Mouse (Mus musculus) thymus, postnatal 25 days (tissue): ENCODE measurements around the gene Lmx1b.
A peak's percentile ranks its signal among the peaks of the same experiment; 100 is the strongest.

Experiments
- DNase-seq: peaks from one replicate; pipeline ENCODE4 v3.0.0; 2022

The Lmx1b gene

DNA sequence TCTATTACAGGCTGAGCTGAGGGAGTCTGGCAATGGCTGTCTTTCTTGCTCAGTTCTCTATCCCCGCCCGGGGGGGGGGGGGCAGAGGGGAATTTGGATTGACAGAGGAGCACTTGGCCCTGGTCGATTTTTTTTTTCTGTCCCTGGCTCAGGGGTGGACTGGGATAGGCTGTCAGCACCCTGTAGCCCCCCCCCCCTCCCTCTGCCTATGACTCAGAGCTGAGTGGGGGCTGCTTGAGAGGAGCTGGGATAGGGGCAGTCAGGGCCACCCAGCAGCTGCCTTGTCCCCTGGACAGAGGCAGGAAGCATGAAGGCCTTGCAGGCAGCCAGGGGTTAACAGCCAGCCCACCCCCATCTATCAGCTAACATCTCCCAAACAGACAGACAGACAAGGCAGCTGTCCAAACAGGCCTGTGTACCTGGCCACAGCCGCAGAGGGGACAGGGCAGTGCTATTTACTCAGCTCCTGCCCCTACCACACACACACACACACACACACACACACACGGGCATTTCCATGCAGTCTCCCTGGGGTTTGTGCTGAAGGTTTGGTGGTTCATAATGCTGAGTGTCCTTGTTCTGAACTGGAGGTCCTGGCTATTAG, 57.8 kb downstream of the Lmx1b start:
- DNase-seq = no peak

DNA sequence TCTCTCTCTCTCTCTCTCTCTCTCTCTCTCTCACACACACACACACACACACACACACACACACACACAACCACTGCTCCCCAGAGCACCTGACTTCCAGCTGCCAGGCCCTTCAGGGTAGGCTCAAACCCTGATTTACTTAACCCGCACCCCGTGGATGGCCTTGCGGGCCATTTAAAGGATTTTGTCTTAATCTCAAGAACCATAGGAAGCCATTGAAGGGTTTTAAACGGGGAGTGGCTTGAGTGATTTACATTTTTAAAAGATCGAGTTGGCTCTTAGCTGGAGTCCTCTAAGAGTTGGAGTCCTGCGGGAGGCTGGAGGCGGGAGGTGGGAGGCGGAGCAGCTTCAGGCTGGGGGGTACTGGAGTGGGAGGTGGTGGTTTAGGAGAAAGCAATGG, 58.4 kb downstream of the Lmx1b start:
- DNase-seq = no peak

DNA sequence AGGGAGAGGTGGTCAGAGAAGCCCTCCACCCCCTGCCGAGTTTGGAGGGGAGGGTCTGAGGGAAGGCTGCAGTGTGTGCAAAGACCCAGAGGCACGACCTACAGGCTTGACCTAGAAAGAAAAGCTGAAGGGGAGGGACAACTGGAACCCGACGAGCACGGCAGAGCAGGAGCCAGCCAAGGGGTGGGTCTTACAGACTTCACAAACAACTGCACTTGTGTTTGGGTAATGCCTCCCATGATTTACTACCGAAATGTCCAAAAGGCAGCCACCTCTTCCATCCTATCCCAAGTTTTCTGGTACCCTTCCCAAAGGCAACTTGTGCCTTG, 58.9 kb downstream of the Lmx1b start:
- no peak for DNase-seq

DNA sequence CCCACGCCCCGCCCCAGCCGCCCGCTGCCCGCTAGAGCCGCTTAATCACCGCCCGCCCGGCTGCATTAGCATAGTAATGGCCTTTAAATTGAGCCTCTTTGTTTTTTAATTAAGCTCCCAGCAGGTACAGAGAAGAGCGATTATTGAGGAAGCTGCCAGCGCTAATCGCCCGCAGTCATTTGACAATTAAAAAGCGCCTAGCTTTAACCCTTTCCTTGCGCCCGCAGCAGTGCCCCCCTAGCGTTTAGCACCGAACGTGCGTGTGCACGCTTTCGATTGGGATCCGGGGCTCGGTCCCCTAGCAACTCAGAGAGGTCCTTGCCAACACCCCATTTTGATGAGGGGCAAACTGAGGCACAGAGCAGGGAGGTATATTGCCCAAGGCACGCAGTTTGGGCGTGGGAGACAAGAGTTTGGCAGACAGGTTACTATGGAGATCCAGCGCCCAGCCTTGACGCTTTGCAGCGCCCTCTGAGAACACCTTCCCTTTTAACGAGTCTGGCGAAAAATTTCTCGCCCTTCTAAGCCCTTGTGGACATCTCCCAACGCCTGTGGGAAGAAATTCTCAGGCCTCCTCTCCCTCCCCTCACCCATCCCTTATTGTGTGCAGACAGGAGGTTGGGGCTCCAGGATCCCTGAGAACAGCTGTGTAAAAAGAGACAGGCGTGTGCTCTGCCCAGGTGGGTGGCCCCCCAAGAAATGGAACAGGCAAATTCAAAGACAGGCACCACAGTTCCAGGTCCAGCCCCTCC, 59.4 kb downstream of the Lmx1b start:
- no peak for DNase-seq

DNA sequence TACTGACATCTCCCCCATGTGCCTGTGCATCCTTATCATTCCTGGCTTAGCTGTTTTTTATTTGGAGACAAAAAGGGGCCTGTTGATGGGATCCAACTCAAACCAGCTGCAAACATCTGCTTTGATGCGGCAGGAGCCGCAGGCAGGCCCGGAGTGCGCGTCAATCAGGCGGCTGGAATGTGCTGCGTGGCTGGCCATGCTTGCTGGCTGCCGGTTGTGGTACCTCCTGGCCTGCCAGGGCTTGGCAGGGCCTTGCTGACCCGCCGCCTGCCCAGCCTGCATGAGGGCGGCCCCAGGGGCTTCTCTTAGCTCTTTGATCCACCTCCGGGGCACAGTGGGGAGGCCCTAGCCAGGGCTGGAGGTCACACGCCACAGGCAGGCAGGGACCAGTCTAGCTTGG, 64.9 kb downstream of the Lmx1b start:
- DNase-seq = no peak

DNA sequence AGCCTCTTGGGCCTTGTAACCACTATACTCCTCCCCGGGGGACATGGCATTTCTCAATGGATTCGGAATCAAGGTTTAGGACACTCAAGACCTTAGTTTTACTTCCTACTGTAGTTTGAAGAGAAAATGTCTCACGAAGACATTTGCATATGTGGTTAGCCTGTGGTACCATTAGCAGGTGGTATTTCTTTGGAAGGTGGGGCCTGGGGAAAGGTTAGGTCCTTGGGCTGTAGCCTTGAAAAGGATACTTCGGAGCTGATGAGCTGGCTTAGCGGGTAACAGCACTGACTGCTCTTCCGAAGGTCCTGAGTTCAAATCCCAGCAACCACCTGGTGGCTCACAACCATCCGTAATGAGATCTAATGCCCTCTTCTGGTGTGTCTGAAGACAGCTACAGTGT, 67.2 kb downstream of the Lmx1b start:
- DNase-seq = no peak

DNA sequence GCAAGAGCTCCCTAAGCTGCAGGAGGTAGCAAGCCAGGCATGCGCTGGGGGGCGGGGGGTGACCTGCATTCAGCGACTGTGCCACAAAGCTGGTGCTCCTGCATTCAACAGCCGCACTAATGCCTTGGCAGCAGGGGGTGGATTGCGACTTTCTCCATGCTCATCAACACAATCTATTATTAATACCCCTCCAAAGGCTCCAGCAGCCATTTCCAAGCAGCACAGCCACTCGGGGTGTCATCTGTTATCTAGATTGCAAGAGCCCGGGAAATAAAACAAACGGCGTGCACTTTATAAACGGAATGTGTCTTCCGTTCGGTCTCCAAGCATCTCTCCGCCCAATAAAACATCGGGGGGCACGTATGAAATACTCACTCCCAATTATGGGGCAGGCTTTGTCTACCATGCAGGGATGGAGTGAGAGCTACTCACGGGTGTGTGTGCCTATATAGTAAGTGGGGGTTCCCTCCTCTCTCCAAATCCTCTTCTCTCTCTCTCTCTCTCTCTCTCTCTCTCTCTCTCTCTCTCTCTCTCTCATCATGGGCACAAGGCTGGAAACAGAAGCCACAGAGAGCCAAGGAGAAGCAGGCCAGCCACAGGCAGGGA, 69.0 kb downstream of the Lmx1b start:
- no peak for DNase-seq

DNA sequence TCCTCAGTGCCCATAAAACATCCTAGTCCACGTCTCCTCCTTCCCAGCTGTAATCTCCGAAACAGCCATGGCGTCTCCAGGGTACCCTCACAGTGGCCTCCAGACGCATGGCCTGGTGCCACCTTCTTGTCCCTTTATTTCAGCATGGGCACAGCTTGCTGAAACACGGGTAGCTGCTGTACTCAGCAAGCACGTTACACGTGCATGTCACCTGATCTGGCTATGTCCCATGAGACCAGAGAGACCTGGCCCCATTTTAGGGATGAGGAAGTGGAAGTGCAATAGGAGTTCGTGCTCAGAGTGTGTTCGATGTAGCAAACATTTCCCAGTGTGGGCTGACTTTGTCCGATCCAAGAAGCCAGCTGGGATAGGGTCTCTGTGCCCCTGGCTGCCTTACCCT, 70.6 kb downstream of the Lmx1b start:
- no peak for DNase-seq

DNA sequence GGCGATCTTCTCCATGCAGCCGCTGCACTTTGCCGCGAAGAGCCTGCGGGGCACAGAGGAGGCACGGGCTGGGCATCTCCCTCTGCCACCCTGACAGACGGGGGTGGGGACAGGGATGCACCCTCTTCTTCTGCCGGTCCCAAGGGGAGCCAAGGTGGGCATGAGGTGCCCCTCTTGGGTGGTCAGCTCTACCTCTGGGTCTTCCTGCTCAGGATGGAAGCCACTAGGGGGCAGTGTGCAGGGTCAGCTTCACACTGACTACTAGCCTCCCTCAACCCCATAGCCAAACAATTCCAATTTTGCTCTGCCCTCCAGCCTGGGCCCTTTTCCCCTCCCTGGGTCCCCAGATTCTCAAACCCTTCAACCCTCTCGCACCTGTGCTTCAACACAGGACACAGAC, 71.1 kb downstream of the Lmx1b start:
- DNase-seq = peak; percentile 27

DNA sequence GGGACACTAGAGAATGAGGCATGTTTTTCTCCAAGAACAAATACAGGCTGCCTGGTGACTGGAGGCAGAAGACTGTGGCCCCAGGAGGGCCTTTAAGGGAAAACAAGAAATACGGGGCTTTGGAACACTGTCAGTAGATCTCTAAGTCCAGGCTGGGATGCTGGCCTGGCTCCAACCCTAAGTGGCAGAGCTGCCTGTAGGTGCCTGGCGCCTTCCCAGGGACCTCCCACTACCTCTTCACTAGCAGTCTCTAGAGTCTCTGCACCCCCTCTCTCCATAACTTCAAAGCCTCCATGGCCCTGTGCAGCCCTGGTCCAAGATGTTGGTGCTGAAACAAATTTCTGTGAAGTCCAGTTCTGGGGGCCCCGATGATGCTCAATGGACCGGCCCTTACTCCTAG, 74.4 kb downstream of the Lmx1b start:
- DNase-seq = no peak

DNA sequence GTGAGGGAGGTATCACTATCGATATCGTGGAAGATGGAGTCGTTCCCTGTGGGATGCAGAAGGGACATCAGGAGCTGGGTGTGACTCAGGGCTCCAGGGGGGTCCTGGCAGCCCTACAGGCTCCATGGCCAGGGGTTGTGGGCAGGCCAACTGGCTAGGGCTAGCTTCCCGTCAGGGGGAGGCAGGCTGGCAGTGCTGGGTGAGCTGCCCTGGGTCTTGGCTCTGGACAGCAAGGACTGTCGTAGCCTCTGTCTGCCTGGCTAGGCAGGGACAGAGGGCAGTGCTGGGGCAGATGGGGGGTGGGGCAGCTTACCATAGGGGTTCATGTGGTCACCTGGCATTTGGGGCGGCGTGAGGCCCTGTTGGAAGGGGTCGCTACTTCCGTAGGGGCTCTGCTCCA, 75.6 kb downstream of the Lmx1b start:
- no peak for DNase-seq

DNA sequence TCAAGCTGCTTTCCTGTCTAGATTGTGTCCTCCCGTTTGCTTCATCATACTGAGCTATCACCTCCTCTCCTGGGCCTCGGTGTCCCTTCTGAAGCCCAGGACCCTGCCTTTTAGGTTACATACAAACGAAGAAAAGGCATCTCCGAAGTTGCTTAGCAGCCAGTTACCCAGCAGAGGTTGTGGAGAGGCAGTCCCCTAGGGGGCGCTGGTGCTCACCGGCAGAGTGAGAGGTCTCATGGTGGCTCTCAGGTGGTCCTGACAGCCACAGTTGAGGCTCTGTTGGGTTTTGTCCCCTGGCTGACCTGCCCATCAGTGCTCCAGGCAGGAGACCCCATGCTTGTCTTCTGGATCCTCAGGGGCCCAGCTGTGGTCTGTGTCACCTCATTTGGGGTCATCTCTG, 80.6 kb downstream of the Lmx1b start:
- DNase-seq = peak; percentile 57

DNA sequence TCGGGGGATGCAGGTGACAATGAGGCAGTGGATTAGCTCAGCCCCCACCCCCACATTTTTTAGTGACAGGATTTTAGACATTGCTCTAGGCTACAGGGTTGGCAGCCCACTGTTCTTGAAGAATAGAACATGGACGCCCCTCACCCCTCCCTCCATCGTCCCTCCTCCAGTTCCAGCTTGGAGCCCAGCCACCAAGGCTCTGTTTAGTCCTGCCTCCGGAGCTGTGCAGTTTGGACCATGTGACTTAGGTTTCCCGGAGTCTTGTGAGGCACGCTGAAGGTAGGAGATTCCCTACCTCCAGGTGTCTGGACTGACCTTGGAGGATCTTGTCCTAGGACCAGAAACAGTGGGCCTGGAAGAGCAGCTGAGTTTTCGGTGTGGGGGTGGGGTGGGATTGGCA, 81.0 kb downstream of the Lmx1b start:
- no peak for DNase-seq

DNA sequence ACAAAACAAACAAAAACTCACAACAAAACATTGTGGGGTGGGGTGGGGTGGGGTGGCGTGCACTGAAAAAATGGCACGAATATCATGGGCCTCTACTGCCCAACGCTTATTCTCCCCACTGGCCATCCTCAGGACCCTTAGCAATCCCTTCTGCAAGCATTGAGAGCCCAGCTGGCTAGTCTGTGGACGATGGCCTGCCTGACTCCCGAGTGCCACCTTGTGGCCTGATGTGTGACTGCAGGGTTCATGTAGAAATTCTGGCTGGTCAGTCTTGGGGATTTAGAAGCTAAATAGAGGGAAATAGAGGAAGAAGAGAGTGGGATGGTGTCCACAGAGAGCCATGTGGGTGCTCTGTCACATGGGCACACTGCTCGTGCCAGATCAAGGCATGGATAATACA, 82.1 kb downstream of the Lmx1b start:
- peak; percentile 55 for DNase-seq

DNA sequence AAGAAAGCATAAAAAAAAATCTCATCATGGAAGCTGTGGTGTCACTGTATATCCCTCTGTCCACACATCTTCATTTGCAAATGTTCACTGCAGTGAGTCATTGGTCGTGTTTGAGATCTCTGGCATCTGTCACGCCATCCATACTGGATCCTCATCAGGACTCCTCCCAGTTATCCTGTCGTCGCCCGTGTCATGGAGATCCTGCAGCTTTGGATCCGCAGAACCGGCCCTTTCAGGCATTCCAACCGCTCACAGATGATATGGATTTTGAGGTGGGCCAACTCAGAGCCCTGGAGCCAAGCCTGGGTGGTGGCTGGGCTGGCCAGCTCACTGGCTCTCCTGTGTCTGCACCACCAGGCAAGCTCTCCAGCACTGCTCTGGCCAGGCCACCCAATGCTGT, 84.7 kb downstream of the Lmx1b start:
- no peak for DNase-seq

DNA sequence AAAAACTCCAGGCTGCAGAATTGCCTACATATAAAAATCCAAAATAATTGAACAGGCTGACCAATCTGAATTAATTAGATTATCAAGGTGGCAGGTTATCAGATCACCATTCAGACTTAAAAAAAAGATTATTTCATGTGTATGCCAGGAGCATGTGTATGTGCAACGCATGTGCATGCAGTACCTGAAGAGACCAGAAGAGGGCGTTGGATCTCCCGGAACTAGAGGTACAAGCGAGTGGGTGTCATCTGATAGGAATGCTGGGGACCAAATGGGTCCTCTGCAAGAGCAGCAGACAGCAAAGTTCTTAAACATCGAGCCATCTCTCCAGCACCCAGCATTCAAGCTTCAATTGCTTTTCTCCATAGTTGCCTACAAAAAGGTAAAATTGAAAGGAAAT, 87.6 kb downstream of the Lmx1b start:
- no peak for DNase-seq

DNA sequence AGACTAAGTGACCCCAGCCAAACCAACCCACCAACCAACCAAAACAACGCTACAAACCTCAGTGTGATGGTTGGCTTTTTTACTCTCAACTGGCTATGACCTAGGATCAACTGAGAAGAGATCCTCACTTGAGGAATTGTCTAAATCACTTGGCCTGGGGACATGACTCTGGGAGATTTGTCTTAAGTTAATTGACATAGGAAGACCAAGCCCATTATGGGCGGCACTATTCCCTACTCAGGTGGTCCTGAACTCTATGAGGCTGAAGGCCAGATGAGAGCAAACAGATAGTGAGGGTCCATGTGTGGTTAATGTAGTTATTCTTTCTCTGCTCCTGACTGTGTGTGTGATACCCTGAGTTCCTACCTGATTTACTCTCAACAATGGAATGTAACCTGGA, 92.7 kb downstream of the Lmx1b start:
- DNase-seq = no peak

DNA sequence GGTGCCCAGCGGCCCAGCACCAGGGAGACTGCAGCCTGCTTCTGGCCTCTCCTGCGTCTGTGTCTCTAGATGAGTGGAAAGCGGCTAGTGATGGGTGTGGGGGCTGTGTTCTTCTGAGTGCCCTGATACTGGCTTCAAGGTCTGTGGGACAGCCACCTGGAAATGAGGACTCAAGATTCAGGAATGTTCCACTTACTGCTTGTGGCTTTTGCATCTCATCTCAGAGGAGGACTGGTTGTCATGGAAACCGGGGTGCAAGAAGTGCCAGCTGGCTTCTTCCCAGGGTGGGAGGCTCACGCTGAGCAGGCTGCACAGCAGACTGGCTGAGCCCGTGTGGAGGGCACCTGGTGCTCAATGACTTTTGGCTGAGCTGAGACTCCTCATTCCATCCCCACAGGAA, 93.4 kb downstream of the Lmx1b start:
- no peak for DNase-seq

DNA sequence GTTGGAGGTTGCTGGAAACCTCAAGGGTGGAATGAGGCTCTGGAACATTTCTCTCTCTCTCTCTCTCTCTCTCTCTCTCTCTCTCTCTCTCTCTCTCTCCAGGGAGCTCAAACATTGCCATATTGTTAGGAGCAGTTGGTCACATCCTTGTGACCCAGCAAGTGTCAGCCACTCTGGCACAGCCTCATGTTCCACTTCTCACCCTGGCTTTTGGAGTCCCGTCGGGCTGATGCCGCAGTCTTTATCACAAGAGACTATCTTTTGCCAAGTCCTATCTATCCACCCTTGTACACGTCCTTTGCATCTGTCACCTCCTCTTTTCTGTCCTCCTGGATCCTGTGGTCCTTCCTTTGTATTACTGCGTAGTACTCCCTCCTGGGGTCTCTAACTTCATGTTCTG, 94.3 kb downstream of the Lmx1b start:
- no peak for DNase-seq

DNA sequence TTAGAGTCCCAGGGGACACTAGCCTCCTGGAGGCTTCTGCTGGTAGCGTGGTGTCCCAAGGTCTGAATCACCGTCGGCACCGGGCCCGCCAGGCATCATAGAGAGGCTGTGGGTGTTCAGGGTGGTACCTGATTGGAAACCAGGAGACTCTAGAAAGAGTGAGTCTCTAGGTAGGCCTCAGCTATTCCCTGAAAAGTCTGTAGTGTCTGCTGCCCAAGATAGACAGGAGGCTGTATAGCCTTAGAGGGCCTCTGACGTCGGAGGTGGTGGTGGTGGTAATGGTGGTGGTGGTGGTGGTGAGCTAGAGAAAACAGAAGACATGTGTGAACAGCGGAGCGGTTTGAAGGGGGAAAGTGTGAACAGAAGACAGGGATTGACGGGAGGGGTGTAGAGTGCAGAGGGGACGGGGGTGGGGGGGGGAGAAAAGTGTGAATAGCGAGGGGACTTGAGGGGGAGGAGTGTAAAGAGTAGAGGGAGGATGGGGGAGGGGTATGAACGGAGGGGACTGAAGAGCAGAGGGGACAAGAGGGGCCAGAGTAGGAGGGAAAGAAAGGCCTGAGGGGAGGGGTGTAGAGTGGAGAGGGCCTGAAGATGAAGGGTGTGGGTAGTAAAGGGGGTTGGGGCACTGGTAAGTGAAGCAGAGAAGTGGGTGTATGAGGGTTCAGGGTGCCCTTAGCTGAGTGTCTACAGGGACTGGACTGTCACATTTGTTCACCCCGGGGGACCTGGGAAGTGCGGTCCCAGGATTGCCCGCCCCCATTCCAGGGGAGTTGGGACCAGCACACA, 95.3 kb downstream of the Lmx1b start:
- DNase-seq = no peak

DNA sequence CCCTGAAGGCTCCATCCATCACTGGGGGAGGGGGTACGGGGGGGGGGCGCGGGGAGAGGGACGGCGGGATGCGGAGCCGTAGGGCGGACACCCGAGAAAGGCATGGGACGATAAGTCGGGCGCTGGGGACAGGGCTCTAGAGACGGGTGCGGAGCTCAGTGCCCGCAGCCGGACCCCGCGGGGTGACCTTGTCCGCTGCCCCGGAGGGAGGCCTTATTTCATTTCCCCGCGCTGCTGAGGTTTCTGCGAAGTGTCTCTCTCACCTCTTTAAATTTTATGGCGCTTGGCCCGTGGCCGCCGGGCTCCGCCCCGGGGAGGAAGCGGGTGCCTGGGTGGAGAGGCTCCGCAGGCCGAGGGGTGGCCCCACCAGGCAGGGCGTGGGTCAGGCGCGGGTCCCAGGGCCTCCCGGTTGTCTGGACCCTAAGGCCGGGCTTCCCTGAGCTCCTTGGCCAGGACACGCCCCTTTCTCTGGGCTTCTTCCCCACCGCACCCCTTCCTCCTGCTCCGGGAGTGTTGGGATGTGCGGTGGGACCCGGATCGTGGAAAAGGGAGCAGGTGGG, 96.0 kb downstream of the Lmx1b start:
- DNase-seq = no peak

DNA sequence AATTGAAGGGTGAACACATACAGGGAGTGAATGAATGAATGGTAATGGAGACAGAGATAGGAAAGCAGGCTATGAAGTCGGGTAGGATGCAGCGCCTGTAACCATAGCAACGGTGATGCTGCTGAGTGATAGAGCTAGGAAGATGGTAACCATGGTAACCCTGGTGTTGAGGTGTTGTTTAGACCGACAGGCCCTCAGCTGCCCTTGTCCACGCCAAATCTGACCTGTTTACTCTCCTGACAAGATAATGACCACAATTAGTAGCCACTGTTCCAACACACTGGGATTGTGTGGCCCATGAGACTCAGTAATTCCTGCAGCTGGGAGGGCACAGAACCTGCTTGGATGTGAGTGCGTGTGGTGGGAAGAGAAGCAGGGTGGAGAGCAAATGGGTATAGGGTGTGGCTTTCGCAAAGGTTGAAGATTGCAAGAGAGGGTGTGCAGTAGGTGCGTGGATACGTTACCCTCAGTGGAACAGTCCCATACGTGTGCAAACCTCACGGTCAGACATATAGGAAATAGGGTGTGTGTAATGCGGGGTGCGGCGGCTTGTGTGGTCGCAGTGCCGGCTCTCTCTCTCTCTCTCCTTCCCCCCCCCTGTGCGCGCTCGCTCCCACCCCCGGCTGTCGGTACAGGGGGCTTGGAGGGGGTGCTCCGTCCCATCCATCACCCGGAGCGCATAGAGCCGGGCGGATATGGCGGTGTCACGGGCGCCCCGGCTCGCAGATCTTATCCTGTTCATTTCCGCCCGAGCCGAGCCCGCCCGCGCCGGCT, 96.7 kb downstream of the Lmx1b start:
- DNase-seq = no peak
